Mouse (Mus musculus) B cell, adult (primary cell): ENCODE data around the gene C1ql1. TPM values are rescaled to one million over a fixed set of nuclear protein-coding genes. Genes with fewer than 3 reads are reported as not detected.

Experiments
- total RNA-seq: library from RNA; stranded (reverse); gene quantifications from 4 replicates; pipeline ENCODE4 v1.2.4, GENCODE M21; 2023; ENCODE audit not compliant: inconsistent age

Gene C1ql1
- total RNA-seq: not detected in 4 replicates

DNA sequence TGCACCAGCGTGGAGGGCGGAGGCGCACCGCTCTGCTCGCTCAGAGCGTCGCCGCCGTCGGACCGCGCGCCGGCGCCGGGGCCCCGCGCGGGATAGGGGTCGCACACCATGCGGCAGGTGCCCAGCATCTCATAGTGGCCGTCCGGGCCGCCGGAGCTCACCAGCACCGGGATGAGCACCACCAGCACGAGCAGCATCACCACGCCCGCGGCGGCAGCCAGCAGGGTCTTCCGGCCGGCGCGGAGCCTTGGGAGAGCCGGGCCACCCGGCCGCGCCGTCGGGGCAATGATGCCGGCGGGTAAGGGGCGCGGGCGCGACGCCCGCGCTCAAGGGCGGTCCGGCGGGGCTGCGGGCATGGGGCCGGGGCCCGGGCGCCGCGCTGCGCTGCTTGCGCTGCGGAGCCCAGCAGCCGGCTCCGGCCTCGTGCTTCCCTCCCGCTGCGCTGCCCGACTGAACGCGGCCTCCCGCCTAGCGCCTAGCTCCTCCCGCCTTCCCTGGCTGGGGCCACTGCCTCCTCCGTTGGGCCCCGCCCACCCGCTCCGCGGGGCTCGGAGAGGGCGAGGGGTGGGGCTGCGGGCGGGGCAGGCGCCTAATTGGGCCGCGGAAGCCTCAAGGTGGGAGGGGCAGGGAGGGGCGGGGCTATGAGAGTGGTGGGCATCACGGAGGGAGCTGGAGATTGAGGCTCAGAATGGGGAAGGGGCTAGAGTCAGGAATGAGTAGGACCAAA lies at the start of gene C1ql1:
C1ql1 (minus strand) TSS at position 424 of the 727 bp plus-strand sequence.

DNA sequence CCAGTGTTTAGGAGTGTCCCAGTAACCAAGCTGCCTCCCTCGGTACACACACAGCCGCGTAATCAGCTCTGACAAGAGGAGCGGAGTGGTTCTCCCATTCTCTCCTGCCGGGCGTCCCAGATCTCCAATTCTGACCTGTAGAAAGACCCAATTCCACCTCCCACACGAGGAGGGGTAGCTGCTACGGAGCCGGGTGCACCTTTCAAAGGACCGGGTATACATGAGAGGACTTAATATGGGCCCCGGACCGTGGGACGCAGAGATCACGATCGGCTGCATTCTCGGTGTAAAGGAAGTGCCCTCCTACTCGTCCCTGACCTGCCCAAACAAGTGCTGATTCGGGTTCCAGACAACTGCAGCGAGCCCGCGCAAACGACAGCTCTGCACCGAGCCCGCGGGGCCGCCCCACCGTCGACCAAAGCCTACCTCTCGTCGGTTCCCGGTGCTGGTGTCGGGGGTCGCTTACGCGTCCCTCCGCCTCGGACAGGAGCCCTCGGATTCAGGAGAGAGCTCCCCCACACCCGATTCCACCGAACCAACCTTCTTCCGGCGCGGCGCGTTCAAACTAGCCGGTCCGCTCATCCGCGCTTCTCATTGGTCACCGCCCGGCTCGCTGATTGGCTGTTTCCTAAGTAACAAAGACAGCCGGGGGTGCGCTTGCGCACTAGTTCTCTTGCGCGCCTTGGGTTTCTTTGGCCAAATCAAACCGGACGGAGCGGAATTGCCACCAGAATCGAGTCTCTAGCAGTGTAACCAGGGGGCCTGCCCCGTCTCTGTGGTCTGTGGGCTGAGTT lies 21.7 kb downstream of the C1ql1 start, which contains the start of gene Kif18b:
Kif18b (minus strand) TSS at position 568 of the 794 bp plus-strand sequence.

DNA sequence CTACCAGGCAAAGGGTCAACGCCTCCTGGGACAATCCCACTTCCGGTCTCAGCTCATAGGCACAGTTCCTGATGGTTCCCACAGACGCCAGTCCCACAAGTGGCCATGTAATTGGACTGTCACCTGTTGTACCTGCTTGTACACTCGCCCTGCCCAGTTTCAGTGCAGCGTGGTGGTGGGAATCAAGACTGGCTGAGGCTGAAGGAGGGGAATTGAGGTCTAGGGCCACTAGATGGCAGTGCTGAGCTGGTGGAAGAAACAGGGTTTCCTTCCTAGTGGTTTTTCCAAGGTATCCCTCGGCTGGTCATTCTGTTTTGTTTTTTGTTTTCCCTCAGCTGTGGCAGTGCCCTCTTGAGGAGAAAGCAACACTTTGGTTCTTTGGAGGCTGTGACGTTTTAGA lies 45.7 kb downstream of the C1ql1 start, which contains the start of gene Gfap:
Gfap (minus strand) TSS at position 150 of the 400 bp plus-strand sequence.

Other genes starting within 250 kb of the C1ql1 start
- gene Ccdc43, start 248.9 kb downstream of the C1ql1 start, total RNA-seq: 25.4 to 29.9 TPM (median 25.8 TPM) in 4 replicates
- gene Adam11, start 185.2 kb downstream of the C1ql1 start, total RNA-seq: 0.18 TPM in 1 of 4 replicates, not detected in the others
- gene Gjc1, start 127.0 kb downstream of the C1ql1 start, total RNA-seq: not detected in 4 replicates
- gene Higd1b, start 110.8 kb downstream of the C1ql1 start, total RNA-seq: not detected in 4 replicates
- gene Eftud2, start 65.7 kb downstream of the C1ql1 start, total RNA-seq: 130 to 159 TPM (median 135 TPM) in 4 replicates
- 0.26 TPM in 1 of 4 replicates, not detected in the others for gene Ccdc103, start 65.5 kb downstream of the C1ql1 start, total RNA-seq
- not detected in 4 replicates for gene Fam187a, start 61.5 kb downstream of the C1ql1 start, total RNA-seq
- gene Gfap, start 45.8 kb downstream of the C1ql1 start, total RNA-seq: not detected in 4 replicates
- gene Kif18b, start 21.6 kb downstream of the C1ql1 start, total RNA-seq: 1.1 to 1.9 TPM (median 1.2 TPM) in 4 replicates
- 58.0 to 62.2 TPM (median 59.9 TPM) in 4 replicates for gene Nmt1, start 81.5 kb upstream of the C1ql1 start, total RNA-seq
- gene Dcakd, start 81.6 kb upstream of the C1ql1 start, total RNA-seq: 15.0 to 17.7 TPM (median 15.8 TPM) in 4 replicates
- gene Plcd3, start 155.0 kb upstream of the C1ql1 start, total RNA-seq: 2.7 to 4.7 TPM (median 3.8 TPM) in 4 replicates
- 46.6 to 58.5 TPM (median 49.6 TPM) in 4 replicates for gene Acbd4, start 155.0 kb upstream of the C1ql1 start, total RNA-seq
- gene Hexim1, start 169.5 kb upstream of the C1ql1 start, total RNA-seq: 55.6 to 59.2 TPM (median 56.1 TPM) in 4 replicates
- 3.5 to 7.4 TPM (median 6.4 TPM) in 4 replicates for gene Hexim2, start 185.7 kb upstream of the C1ql1 start, total RNA-seq
- gene Fmnl1, start 224.4 kb upstream of the C1ql1 start, total RNA-seq: 368 to 401 TPM (median 386 TPM) in 4 replicates